Mouse (Mus musculus) forebrain, embryonic 13.5 days (tissue): ENCODE data around the gene Plcl1. TPM values are rescaled to one million over a fixed set of nuclear protein-coding genes. Genes with fewer than 3 reads are reported as not detected.

Experiments
- ATAC-seq: fragments of 200-750 bp; cut with Nextera tagmentation; 2 replicates; pipeline ENCODE4 v1.8.0; 2017
- H3K27ac ChIP-seq: fragments of 300-500 bp; sonication (generic); 2 replicates; pipeline ENCODE4 v1.5.1; 2015; ENCODE audit warnings: inconsistent platforms, mild to moderate bottlenecking, moderate library complexity
- H3K27me3 ChIP-seq: fragments of 300-500 bp; sonication (generic); 2 replicates; pipeline ENCODE4 v1.6.1; 2015; ENCODE audit warnings: mild to moderate bottlenecking, inconsistent platforms
- H3K36me3 ChIP-seq: fragments of 300-500 bp; sonication (generic); 2 replicates; pipeline ENCODE4 v1.6.1; 2015; ENCODE audit warnings: mild to moderate bottlenecking, inconsistent platforms; ENCODE audit not compliant: poor library complexity, severe bottlenecking
- H3K4me1 ChIP-seq: fragments of 300-500 bp; sonication (generic); 2 replicates; pipeline ENCODE4 v1.6.1; 2015; ENCODE audit warnings: inconsistent platforms
- H3K4me2 ChIP-seq: fragments of 300-500 bp; sonication (generic); 2 replicates; pipeline ENCODE4 v1.6.1; 2015; ENCODE audit warnings: inconsistent platforms, mild to moderate bottlenecking, moderate library complexity
- H3K4me3 ChIP-seq: fragments of 300-500 bp; sonication (generic); 2 replicates; pipeline ENCODE4 v1.5.1; 2015; ENCODE audit warnings: mild to moderate bottlenecking, inconsistent platforms
- H3K9ac ChIP-seq: fragments of 300-500 bp; sonication (generic); 2 replicates; pipeline ENCODE4 v1.6.1; 2015; ENCODE audit warnings: mild to moderate bottlenecking, inconsistent platforms
- H3K9me3 ChIP-seq: fragments of 300-500 bp; sonication (generic); replicated peaks from 2 replicates; pipeline ENCODE4 v1.6.1; 2016; ENCODE audit warnings: inconsistent platforms
- WGBS: fragments of 180-500 bp; shearing (Covaris S2); methylation state at CpG from one replicate; pipeline ENCODE4 v1.1.7; 2015; 5-methylcytosine and 5-hydroxymethylcytosine counted together
- polyA plus RNA-seq: library from polyadenylated mRNA; unstranded; fragments of >200 nt; fragmentation: Nextera tagmentation; extraction: Ambion mirVana; gene quantifications from 2 replicates; pipeline ENCODE4 v1.2.1, GENCODE M21; 2015

Plcl1 gene
- polyA plus RNA-seq, 1 experiment from 2014 or later, result 4.4 TPM

DNA sequence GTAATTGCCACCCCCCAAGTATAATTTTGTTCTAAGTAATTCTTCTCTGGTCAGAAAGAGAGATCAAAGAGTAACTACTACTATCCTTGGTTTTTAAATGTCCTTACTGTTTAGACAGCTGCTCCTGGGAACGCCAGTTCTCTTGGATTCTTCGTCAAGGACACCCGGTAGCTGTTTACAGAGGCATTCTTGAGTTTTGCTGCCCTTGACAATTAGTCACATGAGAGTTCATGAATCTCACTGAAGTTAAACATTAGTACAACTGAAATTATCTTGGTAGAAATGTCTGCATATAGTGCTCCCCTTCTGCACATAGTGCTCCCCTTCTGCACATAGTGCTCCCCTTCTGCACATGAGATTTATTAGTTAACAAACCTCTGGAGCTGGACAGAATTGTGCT, 327.2 kb downstream of the Plcl1 start:
- H3K27me3 ChIP-seq, result 0 out of 2 replicates have a peak, but pooled peaks cover 4% of the 10 kb centered on the region
- H3K4me1 ChIP-seq, result no peaks in the 10 kb centered on the region
- no peaks in the 10 kb centered on the region for H3K36me3 ChIP-seq
- no peak overlapping the region for H3K27ac ChIP-seq
- H3K9ac ChIP-seq, result no peak overlapping the region
- 85% methylated on average over 3 of the region's 3 CpGs for WGBS
- H3K4me2 ChIP-seq, result no peak overlapping the region
- no peak for ATAC-seq
- H3K4me3 ChIP-seq, result no peak overlapping the region
- H3K9me3 ChIP-seq, result no peaks in the 10 kb centered on the region

DNA sequence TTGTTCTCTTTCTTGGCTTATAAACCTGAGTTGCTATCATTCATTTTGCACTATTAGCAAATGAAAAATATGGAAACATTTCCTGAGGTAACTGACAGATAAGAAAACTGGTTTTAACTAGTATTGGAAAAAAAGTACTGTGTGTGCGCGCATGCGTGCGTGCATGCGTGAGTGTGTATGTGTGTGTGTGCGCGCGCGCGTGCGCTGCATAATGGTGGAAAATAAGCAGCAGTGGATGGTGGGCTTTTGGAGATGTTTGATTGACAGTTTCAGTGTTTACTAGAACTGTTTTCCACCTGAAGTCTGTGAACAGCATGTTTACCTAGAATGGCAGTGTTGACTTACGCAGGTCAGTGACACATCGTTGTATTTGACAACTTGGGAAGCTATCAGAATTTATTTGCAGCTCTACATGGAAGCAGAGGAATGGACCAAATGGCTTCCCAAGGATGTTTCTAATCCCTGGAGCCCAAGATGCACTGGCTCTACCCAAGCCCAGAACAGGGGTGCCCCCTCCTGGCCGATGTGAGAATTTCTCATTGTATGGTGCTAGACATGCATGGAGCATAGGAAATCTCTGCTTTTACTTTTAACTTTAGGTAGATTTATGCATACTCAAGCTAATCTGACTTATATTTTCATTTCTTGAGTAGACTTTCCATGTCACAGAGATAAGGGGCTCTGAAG, 330.5 kb downstream of the Plcl1 start:
- no peaks in the 10 kb centered on the region for H3K9me3 ChIP-seq
- H3K4me3 ChIP-seq, result no peak overlapping the region
- WGBS, result 85% methylated on average over 14 of the region's 14 CpGs
- H3K27me3 ChIP-seq, result 0 out of 2 replicates have a peak, but pooled peaks cover 7% of the 10 kb centered on the region
- H3K4me1 ChIP-seq, result 0 out of 2 replicates have a peak, but pooled peaks cover 6% of the 10 kb centered on the region
- no peak overlapping the region for H3K4me2 ChIP-seq
- H3K36me3 ChIP-seq, result no peaks in the 10 kb centered on the region
- no peak overlapping the region for H3K27ac ChIP-seq
- H3K9ac ChIP-seq, result no peak overlapping the region
- ATAC-seq, result peak; percentile 95

DNA sequence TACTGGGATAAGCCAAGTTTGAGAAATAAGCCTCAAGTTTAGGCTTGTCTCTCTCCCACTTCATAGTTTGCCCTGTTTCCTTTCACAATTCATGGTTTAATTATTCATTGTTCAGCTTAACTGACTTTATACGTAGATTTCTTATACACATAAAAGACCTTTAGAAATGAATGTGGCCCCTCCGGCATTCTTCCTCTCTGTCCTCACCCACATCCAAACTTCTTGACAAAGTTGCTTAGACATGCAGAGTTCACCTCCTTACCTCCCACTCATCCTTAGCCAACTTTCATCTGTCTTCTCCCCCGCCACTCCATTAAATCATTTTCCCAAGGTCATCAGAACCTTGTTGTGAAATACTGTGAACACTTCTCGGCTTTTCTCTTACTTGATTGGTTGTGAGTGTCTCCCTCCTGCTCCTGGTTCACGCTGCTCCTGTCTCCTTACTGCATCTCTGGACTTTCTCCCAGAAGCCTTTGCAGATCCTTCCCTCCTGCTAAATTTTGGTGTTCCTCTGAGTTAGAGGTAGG, 331.1 kb downstream of the Plcl1 start:
- 0 out of 2 replicates have a peak, but pooled peaks cover 7% of the 10 kb centered on the region for H3K27me3 ChIP-seq
- ATAC-seq, result no peak; the same call in 1 of the 2 replicates
- WGBS, result 67% methylated on average over 5 of the region's 5 CpGs

DNA sequence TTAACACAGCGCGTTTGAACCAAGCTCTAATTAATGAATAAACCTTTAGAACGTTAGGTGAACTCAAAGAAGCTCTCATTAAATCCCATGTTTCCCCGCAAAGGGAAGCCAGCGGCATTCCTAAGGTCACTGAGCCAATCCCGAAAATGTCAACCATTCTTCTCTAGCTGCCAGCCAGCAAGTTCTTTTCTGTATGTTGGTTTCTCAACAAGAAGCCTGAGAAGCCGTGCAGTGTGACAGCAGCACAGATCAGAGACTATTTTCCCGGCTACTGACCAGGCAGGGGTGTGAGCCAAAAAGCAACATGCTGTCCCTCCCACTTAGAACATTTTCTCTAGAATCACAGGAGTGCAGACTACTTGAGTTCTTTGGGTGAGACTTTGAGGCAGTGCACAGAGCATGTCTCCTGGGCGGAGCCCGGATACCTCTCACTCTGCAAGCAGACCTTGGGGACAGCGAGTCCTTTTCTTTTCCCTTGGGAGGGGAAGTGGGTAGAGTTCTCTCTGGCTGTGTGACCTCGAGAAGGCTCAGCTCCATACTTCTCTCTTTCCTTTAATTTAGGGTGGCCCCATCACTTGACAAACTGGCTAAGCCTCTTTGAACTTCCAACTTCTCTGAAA, 333.1 kb downstream of the Plcl1 start:
- Histone ChIP-seq H3K4me3 (no peak overlapping the region), H3K27ac (no peak overlapping the region), H3K27me3 (0 out of 2 replicates have a peak, but pooled peaks cover 7% of the 10 kb centered on the region), H3K9me3 (no peaks in the 10 kb centered on the region), H3K36me3 (no peaks in the 10 kb centered on the region), H3K4me2 (no peak overlapping the region), H3K9ac (no peak overlapping the region), H3K4me1 (0 out of 2 replicates have a peak, but pooled peaks cover 10% of the 10 kb centered on the region)
- ATAC-seq, result no peak
- 49% methylated on average over 12 of the region's 12 CpGs for WGBS

More for the DNA sequence above, 331.1 kb downstream of the Plcl1 start:
- Histone ChIP-seq H3K4me2 (no peak overlapping the region), H3K9ac (no peak overlapping the region), H3K27ac (no peak overlapping the region), H3K9me3 (no peaks in the 10 kb centered on the region), H3K4me3 (no peak overlapping the region), H3K36me3 (no peaks in the 10 kb centered on the region), H3K4me1 (0 out of 2 replicates have a peak, but pooled peaks cover 8% of the 10 kb centered on the region)

DNA sequence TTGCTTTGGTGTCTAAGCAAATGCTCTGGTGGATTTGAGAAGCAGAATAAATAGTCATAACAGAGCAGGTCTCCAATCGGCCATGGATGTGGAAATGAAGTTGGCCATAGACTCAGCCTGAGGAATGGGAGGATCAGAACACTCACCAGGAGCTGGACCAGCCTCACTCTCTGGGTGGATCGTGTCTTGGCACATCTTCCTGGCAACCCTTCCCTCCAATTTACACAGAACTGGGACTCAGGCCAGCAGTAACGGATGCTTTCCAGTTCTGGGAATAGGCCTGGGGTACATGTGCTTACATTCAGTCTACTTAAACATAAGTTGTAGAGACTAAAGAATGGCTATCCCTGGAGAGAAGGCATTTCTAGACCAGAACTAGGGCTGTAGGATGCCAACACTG, 336.2 kb downstream of the Plcl1 start:
- ATAC-seq, result peak; percentile 65; the same call in 1 of the 2 replicates
- Histone ChIP-seq H3K9ac (no peak overlapping the region), H3K27me3 (0 out of 2 replicates have a peak, but pooled peaks cover 7% of the 10 kb centered on the region), H3K27ac (no peak overlapping the region), H3K4me1 (0 out of 2 replicates have a peak, but pooled peaks cover 10% of the 10 kb centered on the region), H3K36me3 (no peaks in the 10 kb centered on the region), H3K9me3 (no peaks in the 10 kb centered on the region), H3K4me3 (no peak overlapping the region), H3K4me2 (no peak overlapping the region)
- 68% methylated on average over 3 of the region's 3 CpGs for WGBS

DNA sequence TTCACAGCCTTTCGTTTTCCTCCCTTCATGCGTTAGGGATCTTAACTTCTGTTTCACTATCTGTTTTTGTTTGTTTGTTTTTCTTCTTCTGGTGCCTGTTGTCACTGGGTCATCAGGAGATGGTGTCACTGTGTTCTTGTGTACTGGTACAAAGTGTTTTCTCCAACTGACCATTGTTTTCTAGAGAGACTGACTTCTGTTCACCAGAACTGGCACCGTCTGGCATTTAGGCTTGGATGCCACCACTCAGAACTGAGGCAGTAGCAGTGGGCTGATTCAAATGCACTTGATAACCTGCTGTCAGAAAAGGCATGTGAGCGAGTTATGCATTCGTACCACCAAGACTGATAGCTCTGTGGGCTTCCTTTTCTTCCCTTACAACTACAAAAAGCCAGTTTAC, 342.8 kb downstream of the Plcl1 start:
- Histone ChIP-seq H3K36me3 (no peaks in the 10 kb centered on the region), H3K27me3 (no peaks in the 10 kb centered on the region), H3K9ac (no peak overlapping the region), H3K27ac (no peak overlapping the region), H3K4me1 (no peaks in the 10 kb centered on the region), H3K4me2 (no peak overlapping the region), H3K9me3 (no peaks in the 10 kb centered on the region), H3K4me3 (no peak overlapping the region)
- no peak for ATAC-seq
- 65% methylated on average over 5 of the region's 5 CpGs for WGBS

DNA sequence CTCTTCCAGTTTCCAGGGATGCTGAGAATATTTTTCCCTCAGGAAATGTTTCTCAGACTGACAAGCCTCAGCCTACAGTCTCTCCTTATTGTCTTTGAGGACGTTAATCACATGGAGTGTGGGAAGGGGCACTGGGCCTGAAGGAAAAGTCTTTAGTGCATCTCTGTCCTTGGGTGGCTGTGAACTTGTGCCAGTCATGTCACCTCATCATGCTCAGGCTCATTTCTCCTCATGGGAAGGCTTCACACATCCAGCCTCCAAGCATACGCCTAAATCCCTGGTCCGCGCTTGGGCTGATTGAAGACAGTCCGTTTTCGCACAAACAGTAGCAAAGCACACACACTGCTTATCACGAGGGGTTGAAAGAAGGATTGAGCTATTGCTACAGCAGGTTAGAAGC, 344.0 kb downstream of the Plcl1 start:
- Histone ChIP-seq H3K27me3 (no peaks in the 10 kb centered on the region), H3K4me1 (no peaks in the 10 kb centered on the region), H3K4me2 (no peak overlapping the region), H3K9ac (no peak overlapping the region), H3K4me3 (no peak overlapping the region), H3K36me3 (no peaks in the 10 kb centered on the region), H3K9me3 (no peaks in the 10 kb centered on the region), H3K27ac (no peak overlapping the region)
- ATAC-seq, result no peak
- 87% methylated on average over 7 of the region's 7 CpGs for WGBS

DNA sequence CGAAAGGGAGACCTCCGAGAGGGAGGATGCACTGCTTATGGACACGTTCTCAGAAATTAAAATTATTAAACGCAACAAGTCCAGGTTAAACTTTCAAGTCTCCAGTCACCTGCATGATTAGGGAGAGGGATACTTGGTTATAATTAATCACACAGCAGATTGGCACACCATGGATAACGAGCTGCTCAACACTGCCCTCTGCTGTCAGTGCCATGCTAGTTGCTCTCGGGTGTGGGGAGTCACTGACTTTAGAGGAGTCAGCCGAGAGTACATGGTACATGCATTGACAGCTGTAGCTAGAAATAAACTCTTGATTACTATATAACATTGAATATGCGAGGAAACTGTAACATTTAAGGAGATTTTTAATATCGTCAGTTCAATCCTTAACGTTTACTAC, 350.0 kb downstream of the Plcl1 start:
- Histone ChIP-seq H3K4me2 (no peak overlapping the region), H3K4me1 (no peaks in the 10 kb centered on the region), H3K27me3 (no peaks in the 10 kb centered on the region), H3K36me3 (no peaks in the 10 kb centered on the region), H3K4me3 (no peak overlapping the region), H3K9me3 (no peaks in the 10 kb centered on the region), H3K27ac (no peak overlapping the region), H3K9ac (no peak overlapping the region)
- ATAC-seq, result no peak
- WGBS, result 58% methylated on average over 10 of the region's 10 CpGs

DNA sequence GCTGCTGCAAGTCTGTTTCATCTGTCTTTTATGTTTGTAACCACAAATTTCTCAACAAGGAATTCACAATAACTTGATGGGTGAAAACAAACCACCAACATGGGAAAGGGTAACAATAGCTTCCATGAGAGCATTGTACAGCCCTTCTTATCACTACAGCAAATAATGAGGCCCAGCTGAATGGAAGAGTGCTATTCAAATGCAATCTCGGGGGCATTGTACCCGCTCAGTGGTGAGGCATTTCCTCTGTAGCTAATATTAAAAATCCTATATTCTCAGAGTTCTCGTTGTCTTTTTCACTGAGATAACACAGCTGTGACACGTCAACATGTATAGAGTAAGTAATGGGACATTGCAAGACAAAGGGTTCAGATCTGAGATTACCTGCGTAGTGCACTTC, 356.6 kb downstream of the Plcl1 start:
- Histone ChIP-seq H3K4me2 (no peak overlapping the region), H3K27ac (no peak overlapping the region), H3K9me3 (no peaks in the 10 kb centered on the region), H3K9ac (no peak overlapping the region), H3K36me3 (no peaks in the 10 kb centered on the region), H3K27me3 (no peaks in the 10 kb centered on the region), H3K4me1 (no peaks in the 10 kb centered on the region), H3K4me3 (no peak overlapping the region)
- WGBS, result 74% methylated on average over 5 of the region's 5 CpGs
- no peak for ATAC-seq

DNA sequence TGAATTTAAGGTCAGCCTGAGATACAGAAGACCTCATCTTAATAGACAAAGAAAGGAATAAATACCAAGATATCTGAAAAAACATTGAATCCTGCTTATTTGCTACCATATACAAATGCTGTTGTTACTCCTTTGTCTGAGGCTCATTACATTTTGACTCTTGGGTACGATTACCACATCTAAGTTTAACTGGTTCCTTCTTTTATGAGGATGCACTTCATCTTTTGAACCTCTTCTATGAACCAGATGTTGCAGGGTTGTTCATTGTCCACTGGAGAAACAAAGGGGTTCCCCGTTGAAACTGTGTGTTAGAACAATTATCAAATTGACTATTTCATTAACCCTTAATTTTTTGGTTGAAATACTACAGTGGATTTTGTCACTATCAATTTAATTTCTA, 357.4 kb downstream of the Plcl1 start:
- H3K36me3 ChIP-seq, result no peaks in the 10 kb centered on the region
- H3K4me2 ChIP-seq, result no peak overlapping the region
- no peak overlapping the region for H3K27ac ChIP-seq
- WGBS, result 75% methylated on average over 2 of the region's 2 CpGs
- no peaks in the 10 kb centered on the region for H3K27me3 ChIP-seq
- H3K4me3 ChIP-seq, result no peak overlapping the region
- no peaks in the 10 kb centered on the region for H3K9me3 ChIP-seq
- no peak for ATAC-seq
- H3K4me1 ChIP-seq, result no peaks in the 10 kb centered on the region
- no peak overlapping the region for H3K9ac ChIP-seq

DNA sequence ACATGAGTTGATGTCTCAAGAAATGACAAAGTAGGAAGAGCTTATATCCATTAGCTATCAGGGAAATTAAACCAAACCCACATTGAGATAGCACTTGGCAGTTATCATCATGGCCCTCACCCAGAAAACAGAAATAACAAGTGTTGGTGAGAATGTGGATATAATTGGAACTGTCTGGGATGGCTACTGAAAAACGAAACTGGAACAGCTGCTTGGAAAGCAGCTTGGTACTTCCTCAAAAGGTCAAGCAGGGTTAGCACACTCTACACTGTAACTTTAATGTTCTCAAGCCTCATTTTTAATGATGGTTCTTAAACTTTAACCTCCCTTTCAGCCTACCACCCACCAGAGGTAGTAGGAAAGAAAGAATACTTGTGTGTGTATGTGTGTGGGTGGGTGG, 361.0 kb downstream of the Plcl1 start:
- Histone ChIP-seq H3K9ac (no peak overlapping the region), H3K9me3 (no peaks in the 10 kb centered on the region), H3K4me1 (no peaks in the 10 kb centered on the region), H3K4me3 (no peak overlapping the region), H3K27me3 (no peaks in the 10 kb centered on the region), H3K4me2 (no peak overlapping the region), H3K27ac (no peak overlapping the region), H3K36me3 (no peaks in the 10 kb centered on the region)
- WGBS, result 84% methylated on average over 1 of the region's 1 CpGs
- ATAC-seq, result no peak

DNA sequence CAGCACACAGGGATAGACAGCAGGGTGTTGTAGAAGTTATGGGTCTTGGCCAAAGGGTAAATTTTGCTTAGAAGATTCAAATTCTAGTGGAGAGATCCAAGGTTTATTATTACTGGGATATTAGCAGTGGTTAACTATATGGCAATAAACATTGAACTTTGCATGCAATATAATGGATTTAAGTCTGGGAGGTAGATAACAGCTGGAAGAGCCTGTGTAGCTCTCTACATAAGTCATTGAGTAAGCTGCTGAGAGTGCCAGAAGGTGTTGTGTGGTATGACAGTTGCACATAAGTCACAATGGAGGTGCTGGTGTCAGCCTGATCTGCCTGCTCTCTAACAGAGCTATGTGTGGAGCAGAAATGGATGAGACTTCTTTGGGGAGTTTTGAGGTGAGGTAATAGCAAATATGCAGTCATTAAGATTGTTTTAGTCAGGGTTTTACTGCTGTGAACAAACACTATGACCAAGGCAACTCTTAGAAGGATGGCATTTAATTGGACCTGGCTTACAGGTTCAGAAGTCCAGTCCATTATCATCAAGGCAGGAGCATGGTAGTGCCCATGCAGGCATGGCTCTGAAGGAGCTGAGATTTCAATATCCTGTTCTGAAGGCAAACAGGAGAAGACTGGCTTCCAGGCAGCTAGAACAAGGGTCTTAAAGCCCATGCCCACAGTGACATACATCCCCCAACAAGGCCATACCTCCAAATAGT, 364.5 kb downstream of the Plcl1 start:
- no peaks in the 10 kb centered on the region for H3K36me3 ChIP-seq
- H3K4me1 ChIP-seq, result no peaks in the 10 kb centered on the region
- no peak overlapping the region for H3K4me2 ChIP-seq
- no peak overlapping the region for H3K27ac ChIP-seq
- H3K9ac ChIP-seq, result no peak overlapping the region
- no peak for ATAC-seq
- no peak overlapping the region for H3K4me3 ChIP-seq
- H3K27me3 ChIP-seq, result no peaks in the 10 kb centered on the region
- H3K9me3 ChIP-seq, result no peaks in the 10 kb centered on the region
